Mouse (Mus musculus) testis, postnatal 14 days (tissue): ENCODE data around the gene Iqschfp.

Experiments used
- DNase-seq: peaks from one replicate; pipeline ENCODE4 v3.0.0; 2021; ENCODE audit warnings: low spot score

Gene Iqschfp

DNA sequence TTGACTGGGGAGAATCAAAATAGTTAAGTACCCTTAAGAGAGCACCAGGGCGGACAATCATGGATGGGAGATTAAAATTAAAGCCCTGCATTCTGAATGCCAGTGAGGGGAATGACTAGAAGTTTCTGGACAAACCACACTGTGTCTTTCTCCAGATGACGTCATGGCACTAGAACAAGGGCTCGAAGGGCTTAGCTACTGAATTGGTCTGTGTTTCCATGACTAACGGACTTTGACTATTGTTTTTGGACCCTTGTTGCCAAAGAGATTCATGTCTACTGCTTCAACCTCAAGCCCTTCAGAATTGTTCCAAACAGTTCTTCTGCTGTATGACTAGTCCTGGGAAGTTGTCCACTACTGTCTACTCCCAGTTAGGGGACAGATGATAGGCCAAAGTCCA lies 639.9 kb downstream of the Iqschfp start:
- no peak for DNase-seq

DNA sequence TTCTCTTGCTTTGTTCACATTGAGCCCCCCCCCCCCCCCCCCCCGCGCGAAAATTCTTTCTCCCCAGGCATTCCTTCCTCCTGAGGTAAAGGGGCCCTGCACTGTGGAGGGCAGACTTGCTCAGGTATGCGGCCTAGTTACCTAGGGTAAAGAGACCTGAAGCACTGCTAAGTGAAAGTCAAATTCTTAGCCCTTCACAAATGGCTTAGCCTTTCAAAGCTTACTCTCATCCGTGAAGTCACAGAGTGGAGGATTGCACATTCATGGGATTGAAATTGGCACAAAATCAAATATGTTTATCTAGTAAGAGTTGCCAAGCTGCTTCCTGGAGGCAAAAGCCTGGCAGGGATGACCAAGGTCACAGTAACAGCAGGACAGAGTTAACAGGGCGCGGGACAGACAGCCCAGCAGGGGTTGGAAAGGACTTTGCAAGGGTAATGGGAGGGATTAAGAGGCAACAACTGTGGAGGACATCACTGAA lies 642.6 kb downstream of the Iqschfp start:
- DNase-seq, result peak; percentile 6

DNA sequence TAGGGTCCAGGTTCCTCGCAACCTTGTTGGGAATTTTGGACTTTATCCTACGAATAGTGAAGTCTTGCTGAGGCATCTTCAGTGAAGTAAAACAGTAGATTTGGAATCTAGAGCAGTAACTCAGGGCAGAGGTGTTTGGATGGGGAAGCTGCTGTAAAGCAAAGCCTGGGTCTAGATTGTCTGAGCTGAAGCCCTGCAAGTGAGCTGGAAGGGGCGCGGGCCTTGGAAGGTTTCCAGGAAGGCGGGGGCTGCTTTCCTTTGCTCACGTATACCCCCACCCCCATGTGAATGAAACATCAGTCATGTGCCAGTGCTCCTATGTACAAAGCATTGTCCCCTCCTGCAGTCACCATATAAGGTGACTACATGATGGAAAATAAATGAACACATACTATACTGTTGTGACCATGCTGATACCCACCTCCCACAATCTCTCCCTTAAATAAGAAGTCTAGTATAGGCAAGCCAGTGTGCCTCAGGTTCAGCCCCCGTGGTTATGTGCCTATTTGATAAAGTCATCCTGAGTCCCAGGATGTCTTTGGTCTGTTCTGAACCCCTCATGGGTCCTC lies 643.2 kb downstream of the Iqschfp start:
- no peak for DNase-seq

DNA sequence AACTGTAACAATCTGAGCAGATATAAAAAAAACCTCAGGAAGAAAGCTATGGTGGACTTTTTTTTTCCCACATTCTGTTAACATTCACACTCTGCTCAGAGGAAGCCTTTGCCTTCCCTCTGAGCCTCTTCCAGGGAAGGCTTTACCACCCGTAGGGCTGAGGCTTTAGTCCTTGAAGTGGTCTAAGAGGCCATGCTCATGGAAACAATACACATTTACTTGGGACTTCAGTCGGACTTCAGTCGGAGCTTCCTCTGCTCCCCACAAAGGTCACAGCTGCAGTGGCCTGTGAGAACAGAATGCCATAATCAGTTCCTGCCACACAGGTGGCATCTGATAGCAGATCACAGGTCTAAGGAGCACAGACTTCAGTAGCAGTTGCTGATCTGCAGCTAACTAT lies 644.0 kb downstream of the Iqschfp start:
- DNase-seq, result no peak

DNA sequence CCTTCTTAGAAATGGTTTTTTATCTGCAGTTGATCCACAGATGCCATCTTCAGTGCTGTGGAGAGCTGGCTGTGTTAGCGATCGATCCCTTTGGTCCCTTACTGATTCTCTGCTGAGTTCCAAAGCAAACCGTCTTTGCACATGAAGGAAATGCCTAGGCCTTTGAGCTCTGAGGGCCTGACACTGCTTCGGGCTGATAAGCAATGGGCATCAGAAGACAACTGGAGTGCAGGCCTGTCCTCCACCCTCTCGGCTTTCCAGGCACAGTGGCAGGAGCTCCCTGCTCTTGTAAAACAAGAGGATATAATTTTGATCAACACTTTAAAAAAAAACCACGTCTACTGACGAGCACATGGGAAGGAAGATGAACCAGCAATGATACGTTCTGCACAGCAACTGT lies 649.7 kb downstream of the Iqschfp start:
- DNase-seq, result no peak

DNA sequence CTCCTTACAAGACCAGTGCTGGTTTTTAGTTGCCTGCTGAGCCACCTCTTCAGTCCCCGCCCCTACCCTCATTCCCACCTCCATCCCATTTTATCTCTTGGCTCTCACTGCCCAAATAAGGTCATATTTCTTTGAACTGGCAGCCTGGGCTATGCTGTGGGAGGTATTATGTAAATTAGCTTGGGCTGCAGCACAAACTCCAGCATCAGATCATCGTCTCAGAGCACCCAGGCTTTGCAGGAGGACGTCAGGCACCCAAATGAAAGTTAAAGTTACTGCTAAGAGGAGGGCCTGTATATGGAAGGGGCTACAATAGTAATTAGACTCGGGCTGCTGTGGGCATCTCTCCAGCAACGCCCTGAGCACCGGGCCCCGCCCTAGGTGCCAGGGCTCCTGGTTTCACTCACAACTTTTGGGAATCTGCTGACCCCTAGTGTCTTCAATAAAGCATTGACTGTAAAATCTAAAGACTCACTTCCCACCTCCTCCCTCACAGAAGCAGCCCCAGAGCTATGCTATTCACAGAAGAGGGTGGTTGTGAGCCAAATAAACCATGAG lies 651.0 kb downstream of the Iqschfp start:
- peak; percentile 5 for DNase-seq

DNA sequence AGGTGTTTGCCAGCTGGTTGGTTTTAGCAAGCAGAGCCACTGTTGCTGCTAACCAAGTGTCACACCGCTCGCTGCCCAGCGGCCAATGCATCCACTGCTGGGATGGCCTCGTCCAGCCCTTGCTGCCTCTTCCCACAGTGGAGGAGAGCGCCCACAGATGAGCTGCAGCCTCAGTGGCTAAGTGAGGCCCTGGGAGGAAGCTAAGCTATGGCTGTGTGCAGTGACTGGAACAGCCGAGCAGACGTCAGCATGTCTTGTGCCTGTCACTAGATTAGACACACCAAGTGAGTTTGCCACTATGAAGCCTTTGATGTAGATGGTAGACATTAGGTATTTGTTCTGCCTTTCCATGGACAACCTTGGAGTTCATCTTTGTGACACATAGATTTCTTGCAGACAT lies 652.8 kb downstream of the Iqschfp start:
- DNase-seq, result no peak

DNA sequence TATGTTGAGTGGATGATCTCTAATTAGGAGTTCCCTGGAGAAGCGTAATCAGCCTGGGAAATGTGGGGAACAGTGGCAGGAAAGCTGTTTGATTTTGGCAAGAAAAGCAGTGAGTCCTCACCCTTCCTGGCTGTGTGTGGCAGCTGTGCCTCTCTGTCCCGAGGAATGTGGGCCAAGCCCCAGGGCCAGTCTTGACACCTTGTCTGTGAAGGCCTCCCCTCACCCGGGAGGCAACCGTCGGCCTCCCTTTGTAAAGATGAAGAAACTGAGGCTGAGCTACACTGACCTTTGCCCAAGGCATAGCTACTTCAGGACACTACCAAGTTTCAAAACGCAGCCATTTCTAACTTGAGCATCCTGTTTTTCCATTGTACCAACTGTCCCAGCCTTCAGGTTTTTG lies 653.9 kb downstream of the Iqschfp start:
- DNase-seq, result no peak

DNA sequence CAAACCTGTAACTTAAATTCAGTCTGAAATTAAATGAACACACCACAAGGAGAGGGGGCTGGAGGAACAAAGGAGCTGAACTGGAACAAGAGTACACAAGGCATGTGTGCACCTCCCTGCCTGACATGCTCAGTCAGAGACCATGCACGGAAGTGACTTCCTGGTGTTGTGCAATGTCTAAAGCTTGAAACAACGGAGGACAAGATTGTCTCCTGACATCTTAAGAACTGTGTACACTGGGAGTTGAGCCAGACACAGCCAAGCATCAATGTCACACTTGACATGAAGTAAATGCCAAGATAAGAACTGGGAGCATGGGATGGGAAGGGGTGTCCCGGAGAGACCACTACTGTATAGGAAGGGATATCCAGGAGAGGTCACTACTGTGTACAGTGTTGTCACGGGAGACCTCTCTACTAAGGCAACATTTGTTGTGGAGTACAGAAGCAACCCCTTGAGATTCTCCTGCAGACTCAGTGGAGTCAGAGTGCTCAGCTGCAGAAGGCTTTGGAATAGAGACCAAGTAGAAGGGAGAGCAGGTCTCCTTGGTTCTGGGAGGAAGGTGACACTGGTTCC lies 663.1 kb downstream of the Iqschfp start:
- DNase-seq, result no peak

DNA sequence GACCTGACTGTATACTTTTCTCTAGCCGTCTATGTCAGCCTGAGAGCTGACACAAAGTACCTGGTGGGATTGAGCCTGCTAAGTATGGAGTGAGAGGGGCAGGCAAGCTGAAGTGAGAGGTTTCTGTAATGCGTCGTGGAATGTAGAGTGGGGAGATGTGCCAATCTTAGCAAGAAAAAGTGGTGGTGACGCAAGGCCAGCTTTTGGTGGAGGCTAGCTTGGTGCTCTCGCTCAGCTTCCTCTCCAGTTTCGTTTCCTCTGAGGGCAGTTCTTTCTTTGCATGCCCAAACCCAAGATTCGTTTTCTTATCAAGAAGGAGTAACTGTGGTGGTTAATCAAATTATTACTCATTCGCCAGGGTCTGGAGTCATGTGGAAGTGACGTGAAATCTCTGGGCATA lies 664.9 kb downstream of the Iqschfp start:
- DNase-seq, result no peak

DNA sequence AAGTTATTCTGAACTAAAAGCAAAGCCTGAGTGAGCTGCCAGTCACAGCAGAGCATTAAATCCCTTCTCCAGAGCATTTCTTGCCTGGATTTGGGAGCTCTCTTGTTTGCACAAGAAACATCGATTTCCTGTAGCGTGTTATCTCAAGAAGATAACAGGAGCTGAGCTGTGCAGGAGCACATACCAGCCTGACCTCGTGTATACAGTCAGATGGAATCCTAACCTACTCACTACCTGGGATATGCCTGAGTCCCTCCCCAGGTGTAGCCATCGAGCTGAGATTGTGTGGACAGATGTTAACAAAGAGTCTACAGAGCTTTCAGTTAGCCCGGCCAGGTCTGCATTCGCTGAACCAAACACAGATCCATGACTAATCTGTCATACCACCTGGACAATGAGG lies 666.7 kb downstream of the Iqschfp start:
- DNase-seq, result no peak

DNA sequence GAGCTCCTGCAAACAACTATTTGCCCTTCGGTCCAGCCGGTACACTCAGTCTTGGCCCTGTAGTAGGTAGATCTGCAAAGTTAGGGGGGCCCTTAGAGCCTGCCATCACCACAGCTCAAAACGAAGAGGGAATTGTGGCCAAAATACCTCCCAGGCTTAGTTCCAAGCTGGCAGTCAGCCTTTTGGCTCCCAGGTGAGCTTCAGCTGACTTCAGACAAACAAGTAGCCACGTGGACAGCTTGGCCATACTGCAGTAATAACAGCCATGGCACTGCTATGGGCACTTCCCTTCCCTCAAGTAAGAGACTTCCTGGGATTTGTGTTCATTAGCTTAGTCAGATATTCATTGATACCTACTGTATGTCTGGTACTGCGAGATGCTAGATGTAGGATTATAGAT lies 668.0 kb downstream of the Iqschfp start:
- no peak for DNase-seq

DNA sequence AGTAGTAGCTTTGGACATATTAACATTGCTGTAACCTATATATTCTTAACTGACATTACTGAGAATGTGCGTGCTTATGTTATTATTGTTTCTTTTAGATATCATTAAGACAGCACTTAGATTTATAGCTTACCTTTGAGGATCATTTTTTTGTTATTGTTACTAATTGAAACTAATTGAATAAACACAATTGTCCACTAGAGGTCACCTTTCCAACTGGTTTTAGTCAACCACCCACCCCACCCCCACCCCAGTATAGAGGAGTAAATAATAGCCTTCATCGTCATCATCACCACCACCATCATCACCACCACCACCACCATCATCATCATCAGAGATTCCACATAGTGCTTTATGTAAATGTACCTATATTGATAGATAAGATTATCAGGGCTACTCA lies 670.8 kb downstream of the Iqschfp start:
- DNase-seq, result no peak

DNA sequence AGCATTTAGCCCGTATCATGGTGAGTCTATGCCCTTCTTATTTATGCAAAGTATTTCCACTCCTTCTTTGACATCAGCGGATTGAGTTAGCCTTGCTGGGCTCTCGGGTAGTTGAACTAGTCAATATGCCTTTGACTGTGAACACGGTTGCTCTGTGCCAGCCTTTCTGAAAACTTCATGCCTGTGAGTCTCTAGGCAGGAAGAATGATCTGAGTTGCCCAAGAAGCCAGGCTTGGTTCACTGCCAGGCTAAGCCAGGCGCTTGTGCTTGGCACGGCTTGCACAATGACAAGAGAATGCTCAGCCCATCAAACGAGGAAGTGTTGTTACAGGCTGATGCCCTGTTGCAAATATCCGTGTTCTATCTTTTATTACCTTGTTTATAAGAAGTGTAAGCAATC lies 671.9 kb downstream of the Iqschfp start:
- no peak for DNase-seq

DNA sequence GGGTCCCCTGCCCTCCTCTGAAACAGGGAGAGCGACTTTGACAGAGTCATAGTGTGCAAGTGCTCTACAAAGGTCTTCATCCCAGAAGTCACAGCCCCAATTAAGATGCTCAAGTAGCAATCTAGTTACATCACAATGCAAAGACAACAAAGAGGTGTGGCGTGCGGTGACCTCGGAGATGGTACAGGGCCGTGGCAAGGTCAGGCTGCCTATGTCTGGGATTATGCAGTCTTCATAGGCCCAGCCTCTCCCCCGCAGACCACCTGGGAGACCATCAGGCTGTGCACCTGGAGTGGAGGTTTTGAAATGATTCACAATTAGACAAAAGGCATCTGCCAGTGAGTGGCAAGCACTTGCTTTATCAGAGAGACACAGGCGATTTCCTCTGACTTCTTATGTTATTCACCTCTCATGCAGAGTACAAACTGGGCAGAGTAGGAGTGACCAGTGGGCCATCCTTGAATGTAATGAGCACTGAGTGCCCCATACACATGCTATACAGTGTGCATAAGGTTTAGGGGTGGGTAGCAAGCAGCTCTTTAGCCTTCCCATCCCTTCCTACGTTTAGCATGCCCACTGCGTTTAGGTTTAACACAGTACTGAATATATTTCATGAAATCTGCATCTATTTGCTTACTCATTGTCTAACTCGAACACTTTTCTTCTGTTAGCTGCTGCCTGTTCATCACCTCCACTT lies 673.1 kb downstream of the Iqschfp start:
- no peak for DNase-seq

DNA sequence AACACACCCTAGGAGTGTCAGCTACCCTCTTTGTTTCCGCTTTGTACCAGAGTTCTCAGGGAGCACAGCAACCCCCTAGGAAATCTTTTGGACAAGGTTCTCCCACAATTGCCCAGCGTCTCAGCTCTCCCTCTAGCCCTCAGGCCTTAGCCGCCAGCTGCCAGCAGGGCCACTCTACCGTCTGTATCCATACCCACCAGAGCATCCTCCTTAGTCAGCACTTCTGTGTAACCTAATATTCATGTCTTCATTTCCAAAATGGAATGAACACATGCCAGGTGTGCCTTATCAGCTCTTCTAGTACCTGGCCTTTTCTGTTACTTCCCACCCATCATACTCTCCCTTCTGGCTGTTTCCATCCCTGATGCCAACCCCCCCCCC lies 673.6 kb downstream of the Iqschfp start:
- no peak for DNase-seq

DNA sequence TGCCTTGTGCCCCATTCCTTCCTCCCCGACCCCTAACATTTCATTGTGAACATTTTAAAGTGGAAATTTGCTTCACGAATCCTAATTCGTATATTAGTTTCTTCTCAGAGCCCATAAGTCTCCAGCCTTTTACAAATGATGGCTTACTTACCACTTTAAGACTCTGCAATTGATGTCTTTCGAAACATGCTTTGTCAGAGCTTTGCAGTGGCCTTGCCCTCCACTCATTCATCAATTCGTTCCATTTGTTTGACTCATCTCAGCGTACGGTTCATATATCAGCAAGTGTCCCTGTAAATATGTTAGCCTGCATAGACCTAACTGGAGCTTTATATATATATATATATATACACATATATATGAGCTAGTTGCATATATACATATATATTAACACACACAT lies 675.5 kb downstream of the Iqschfp start:
- DNase-seq, result no peak

DNA sequence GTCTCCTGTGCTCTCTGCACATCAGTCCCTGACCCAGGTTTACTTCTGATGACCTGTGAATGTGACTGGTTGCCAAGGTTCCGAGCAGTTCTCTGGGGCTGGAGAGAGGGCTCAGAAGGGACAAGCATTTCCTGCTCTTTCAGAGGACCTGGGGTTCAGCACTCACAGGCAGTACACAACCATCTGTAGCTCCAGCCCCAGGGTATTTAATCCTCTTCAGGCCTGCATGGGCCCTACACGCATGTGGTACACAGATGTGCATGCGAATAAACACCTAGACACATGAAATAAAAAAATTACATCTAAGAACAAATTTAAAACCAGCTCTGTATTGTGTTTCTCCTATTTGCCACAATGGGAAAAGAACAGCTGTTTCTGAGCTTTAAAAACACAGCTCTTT lies 676.1 kb downstream of the Iqschfp start:
- no peak for DNase-seq

DNA sequence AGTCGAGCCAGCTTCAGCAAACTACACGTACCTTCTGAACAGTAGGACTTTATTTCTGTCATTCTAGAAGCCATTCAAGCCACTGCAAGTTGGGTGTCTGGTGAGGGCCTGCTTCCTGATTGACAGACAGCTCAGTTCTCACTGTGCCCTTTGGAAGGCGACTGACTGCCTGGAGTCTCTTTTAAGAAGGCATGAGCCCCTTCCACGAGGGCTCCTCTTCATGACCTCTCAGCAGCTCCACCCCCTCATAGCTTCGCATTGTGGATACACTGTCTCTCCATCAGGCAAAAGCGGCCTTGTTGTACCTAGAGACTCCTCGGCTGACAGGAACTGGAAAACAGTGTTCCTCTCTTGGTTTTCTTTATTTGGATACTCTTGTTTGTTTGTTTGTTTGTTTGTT lies 676.7 kb downstream of the Iqschfp start:
- no peak for DNase-seq

DNA sequence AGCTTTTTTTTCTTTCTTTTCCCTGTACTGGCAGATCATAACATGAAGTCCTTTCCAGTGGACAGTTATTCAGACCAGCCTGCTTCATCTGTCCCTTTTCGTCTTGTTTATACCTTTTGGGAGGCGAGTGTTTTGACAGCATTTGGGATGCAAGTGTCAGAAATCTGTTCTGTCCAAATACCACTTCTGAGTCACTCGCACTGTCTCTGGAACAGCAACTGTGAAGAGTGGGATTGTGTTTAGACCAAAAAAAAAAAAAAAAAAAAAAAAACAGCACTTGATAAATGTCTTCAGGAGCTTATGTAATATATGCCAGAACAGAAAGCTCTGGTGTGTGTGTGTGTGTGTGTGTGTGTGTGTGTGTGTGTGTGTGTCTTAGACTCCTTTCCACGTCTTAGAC lies 678.3 kb downstream of the Iqschfp start:
- DNase-seq, result no peak

DNA sequence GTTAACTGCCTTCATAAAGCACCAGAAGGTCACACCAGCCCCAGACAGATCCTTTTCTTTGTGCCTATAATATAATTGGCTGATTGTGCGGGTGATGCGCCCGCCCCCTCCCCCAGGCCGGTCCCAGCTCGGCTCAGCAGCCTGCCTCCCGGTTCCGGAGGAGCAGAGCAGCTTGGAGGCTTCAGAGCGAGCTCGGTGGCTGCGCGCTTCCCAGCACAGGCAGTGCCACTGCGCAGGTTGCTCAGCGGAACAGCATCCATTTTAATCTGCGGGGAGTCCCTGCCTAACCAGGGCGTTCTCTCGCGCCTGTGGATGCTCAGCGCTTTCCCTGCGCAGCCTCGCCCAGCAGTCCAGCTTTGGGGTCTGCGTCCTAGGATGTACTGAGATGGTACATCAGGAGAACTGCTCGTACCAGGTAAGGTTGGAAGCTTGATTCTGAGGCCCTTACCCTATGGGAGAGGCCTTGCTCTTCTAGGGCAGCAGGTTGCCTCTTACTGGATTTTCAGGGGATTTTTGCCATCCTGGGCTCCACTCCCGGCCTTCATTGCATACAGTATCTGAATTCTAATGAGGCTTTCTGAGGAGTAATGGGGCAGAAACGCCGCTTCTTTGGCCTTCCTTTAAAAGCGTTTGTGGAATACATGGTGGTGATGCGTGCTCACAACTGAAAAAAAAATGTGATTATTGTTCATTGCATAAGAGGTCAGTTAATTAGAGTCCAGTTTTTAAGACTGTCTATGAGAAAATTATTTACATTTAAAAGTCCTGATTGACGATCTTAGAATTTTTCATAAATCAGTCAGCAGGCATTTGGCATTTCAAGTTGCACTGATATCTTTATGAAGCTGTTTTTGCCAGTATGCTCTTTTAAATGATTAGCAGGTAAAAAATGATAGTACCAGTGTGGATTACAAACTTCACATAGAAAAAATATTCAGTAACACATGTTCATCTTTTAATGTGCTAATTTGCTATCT lies 680.5 kb downstream of the Iqschfp start:
- DNase-seq, result peak; percentile 53

DNA sequence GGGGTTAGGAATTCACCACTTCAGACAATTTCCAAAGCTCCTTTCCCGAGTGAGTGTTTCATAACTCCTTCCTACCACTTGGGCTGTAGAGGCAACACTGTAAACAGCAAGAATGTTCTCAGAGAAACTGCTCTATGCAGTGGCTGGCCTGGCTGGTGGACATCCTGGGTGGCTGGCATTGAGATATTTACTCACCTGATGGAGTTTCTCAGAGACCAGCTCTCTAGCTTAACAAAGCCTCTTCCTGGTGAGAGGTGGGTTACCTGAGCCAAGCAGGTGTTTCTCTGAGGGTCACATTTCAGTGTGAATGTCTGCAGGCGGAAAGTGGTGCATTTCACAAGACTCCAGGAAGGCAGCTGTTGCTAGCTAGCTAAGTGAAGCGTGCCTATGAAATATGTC lies 681.2 kb downstream of the Iqschfp start:
- no peak for DNase-seq
